Comparison of ENCODE assay signal across 19 mouse cellular contexts in the genomic region with DNA sequence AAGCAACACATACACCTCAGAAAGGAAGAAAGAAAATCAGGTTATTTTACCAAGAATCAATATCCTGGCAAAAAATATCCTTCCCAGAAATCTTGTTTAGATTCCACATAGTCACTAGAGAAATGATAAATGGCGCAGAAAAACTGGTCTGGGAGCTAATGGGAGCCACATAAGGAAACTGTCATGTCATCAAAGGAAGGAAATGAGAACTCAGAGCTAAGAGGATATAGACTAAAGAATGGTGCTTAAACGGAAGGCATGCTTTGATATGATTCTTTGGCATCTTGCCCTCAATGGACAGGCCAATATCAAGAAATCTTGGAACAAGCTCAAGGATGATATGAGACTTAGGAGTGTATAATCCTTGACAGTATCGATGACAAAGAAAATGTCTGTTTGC.
"Had no signal": no experiment of that assay in that cellular context is flagged by ENCODE, and none has a peak within 500 bp of the region (broad histone marks: within the 10 kb centered on the region; RNA-seq: fewer than 3 reads in every experiment).

No protein-coding gene starts in this region.

- H3K9ac ChIP-seq: intestine, embryonic 15.5 days; limb, embryonic 12.5 days; liver, embryonic 12.5 days; liver, embryonic 15.5 days; midbrain, embryonic 13.5 days; stomach, embryonic 15.5 days had no signal

- H3K4me1 ChIP-seq: intestine, embryonic 15.5 days; limb, embryonic 12.5 days; liver, embryonic 12.5 days; liver, embryonic 15.5 days; midbrain, embryonic 13.5 days; stomach, embryonic 15.5 days had no signal

- H3K27ac ChIP-seq: intestine, embryonic 15.5 days; left cerebral cortex, adult 2 months; limb, embryonic 12.5 days; liver, embryonic 12.5 days; liver, embryonic 15.5 days; macrophage; midbrain, embryonic 13.5 days; stomach, embryonic 15.5 days had no signal

- H3K27me3 ChIP-seq: intestine, embryonic 15.5 days; limb, embryonic 12.5 days; liver, embryonic 12.5 days; liver, embryonic 15.5 days; midbrain, embryonic 13.5 days; stomach, embryonic 15.5 days had no signal

- ATAC-seq: hindbrain, embryonic 16.5 days; intestine, embryonic 15.5 days; liver, embryonic 12.5 days; midbrain, embryonic 13.5 days; midbrain, embryonic 16.5 days had no signal

- H3K4me2 ChIP-seq: intestine, embryonic 15.5 days; limb, embryonic 12.5 days; liver, embryonic 12.5 days; liver, embryonic 15.5 days; midbrain, embryonic 13.5 days; stomach, embryonic 15.5 days had no signal

- DNase-seq: kidney, adult 11 months; kidney, adult 8-10 months; kidney, postnatal 25 days; layer of hippocampus, postnatal 36 days; liver; right cerebral cortex, adult 18-20 months; right cerebral cortex, postnatal 14 days; right cerebral cortex, postnatal 4 days; thymus, postnatal 4 days had no signal

- H3K36me3 ChIP-seq: intestine, embryonic 15.5 days; limb, embryonic 12.5 days; liver, embryonic 12.5 days; liver, embryonic 15.5 days; midbrain, embryonic 13.5 days; stomach, embryonic 15.5 days had no signal

- H3K9me3 ChIP-seq: intestine, embryonic 15.5 days; liver, embryonic 12.5 days; liver, embryonic 15.5 days; midbrain, embryonic 13.5 days; stomach, embryonic 15.5 days had no signal

- H3K4me3 ChIP-seq: intestine, embryonic 15.5 days; left cerebral cortex, adult 2 months; limb, embryonic 12.5 days; liver, embryonic 12.5 days; liver, embryonic 15.5 days; midbrain, embryonic 13.5 days; stomach, embryonic 15.5 days had no signal
